Mouse (Mus musculus): ENCODE data around the gene Vmn1r210. TPM values are rescaled to one million over a fixed set of nuclear protein-coding genes. Genes with fewer than 3 reads are reported as not detected.
"Not testable (repeated sequence)": the region's sequence is repeated elsewhere in the genome, so short reads cannot be mapped to it uniquely, and the experiment has no call there.

Gene Vmn1r210
- not detected for total RNA-seq (2021)

GRCm38 (mm10) chr13:22831248-22831647 is at the start of gene Vmn1r210:
Gene Vmn1r210 (minus strand): TSS chr13:22831348.
- no peak for DNase-seq

- no peak for DNase-seq
Observed at GRCm38 (mm10) chr13:22879257-22879656, 48.1 kb upstream of the Vmn1r210 start.

GRCm38 (mm10) chr13:22857461-22857860 is 26.3 kb upstream of the Vmn1r210 start, which contains the start of gene Vmn1r211:
Gene Vmn1r211 (minus strand): TSS chr13:22857561.
- DNase-seq = no peak

GRCm38 (mm10) chr13:22854760-22855159 is 23.6 kb upstream of the Vmn1r210 start:
- no peak for DNase-seq

- DNase-seq = no peak
Observed at GRCm38 (mm10) chr13:22846798-22847197, 15.7 kb upstream of the Vmn1r210 start.

GRCm38 (mm10) chr13:22844304-22844703 is 13.2 kb upstream of the Vmn1r210 start:
- DNase-seq = not testable (repeated sequence)

- not testable (repeated sequence) for DNase-seq
Observed at GRCm38 (mm10) chr13:22829395-22829794, 1.8 kb downstream of the Vmn1r210 start.

GRCm38 (mm10) chr13:22821601-22822000 is 9.5 kb downstream of the Vmn1r210 start:
- not testable (repeated sequence) for DNase-seq

- not testable (repeated sequence) for DNase-seq
Observed at GRCm38 (mm10) chr13:22809582-22809981, 21.6 kb downstream of the Vmn1r210 start, which contains the start of gene Vmn1r209. Gene Vmn1r209 (minus strand): TSS chr13:22809682.

- DNase-seq = not testable (repeated sequence)
Observed at GRCm38 (mm10) chr13:22788096-22788495, 43.1 kb downstream of the Vmn1r210 start.

- DNase-seq = not testable (repeated sequence)
Observed at GRCm38 (mm10) chr13:22784159-22784558, 47.0 kb downstream of the Vmn1r210 start.

- not testable (repeated sequence) for DNase-seq
Observed at GRCm38 (mm10) chr13:22777300-22777699, 53.8 kb downstream of the Vmn1r210 start, which contains the start of gene Vmn1r208. Gene Vmn1r208 (minus strand): TSS chr13:22777400.

Other genes with a start within 250 kb of the Vmn1r210 start
- gene Vmn1r205, start 238.3 kb downstream of the Vmn1r210 start, total RNA-seq (2021) = not detected
- gene Vmn1r206, start 207.1 kb downstream of the Vmn1r210 start, total RNA-seq (2021) = not detected
- gene Vmn1r207-ps, start 101.7 kb downstream of the Vmn1r210 start, total RNA-seq (2021) = under 1 TPM; 0.15 to 0.20 TPM
- not detected for gene Vmn1r208, start 53.9 kb downstream of the Vmn1r210 start, total RNA-seq (2021)
- gene Vmn1r209, start 21.7 kb downstream of the Vmn1r210 start, total RNA-seq (2021) = under 1 TPM in 1 of 2 experiments, not detected in 1; 0.05 TPM
- not detected for gene Vmn1r211, start 26.2 kb upstream of the Vmn1r210 start, total RNA-seq (2021)
- not detected for gene Vmn1r212, start 52.9 kb upstream of the Vmn1r210 start, total RNA-seq (2021)
- not detected for gene Vmn1r213, start 176.3 kb upstream of the Vmn1r210 start, total RNA-seq (2021)
- gene Vmn1r214, start 199.1 kb upstream of the Vmn1r210 start, total RNA-seq (2021) = not detected
- gene Vmn1r215, start 236.7 kb upstream of the Vmn1r210 start, total RNA-seq (2021) = not detected

All from layer of hippocampus, postnatal 36 days (tissue).